Mouse (Mus musculus): ENCODE results near the gene Dlec1.

Dlec1 gene

DNA sequence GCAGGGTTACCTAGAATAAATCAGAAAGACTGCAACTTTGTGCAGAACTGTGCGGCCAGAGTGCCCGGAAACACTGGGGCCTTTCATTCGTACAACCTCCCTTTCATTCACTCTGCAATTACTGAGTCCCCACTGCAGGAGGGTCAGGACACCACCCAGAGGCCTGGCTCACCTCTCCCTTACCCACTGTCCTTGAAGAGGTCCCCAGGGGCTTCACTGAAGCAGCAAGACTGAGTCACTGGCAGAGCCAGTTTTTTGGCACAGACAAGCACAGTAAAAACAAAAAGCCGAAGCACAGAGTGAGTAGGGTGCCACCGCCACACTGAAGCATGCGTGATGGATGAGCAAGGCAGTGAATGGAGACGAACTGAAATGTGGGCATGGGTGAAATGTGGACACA is 12.8 kb upstream of the Dlec1 start:
- CTCF ChIA-PET, result no interaction called here

DNA sequence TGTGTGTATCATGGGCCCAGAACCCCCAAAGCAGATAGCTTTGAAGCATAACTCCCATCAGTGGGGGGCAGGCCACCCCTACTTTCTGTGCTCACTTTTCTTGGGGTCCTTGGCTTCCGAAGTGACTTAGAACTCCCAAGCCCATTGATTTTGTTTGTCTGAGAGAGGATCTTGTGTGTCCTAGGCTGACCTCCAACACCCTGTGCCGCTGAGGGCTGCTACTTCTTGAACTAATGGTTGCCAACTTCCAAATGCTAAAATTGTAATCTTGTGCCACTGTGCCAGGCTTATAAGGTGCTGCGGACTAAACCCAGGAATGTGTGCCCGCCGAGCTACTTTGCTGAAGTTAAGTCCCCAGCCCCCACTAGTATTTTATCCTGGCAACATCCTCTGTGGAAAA is 11.8 kb upstream of the Dlec1 start:
- CTCF ChIA-PET, result no interaction called here

DNA sequence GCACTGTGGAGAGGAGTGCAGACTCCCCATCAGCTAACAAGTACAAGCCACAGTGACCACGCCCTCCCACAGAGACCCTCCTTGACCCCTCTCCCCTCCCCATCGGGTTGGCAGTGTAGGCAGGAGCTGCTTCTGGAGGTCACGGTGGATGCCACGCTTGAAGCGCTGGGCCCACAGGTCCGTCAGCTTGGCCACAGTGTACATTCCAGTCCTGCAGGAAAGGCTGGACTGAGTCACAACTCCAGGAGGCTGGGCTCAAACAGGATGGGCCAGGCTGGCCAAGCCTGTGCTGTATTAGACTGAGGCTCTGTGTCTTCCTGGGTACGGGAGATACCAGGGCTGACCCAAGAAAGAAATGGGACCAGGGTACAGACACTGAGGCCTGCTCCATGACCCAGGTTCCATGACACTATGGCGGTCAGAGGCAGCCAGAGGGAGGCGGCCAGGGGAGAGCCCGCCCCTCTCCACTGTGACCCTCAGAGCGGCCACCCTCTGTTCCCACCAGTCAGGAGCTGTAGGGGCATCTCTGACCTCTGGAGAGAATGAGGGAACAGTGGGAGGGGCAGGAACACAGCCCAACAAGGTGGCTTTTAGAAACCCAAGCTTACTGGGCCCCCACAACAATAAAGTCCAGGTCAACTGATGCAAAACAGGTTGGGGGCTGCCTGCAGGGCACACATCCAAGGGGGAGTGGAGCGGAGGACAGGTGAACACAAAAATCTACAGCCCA is 10.5 kb upstream of the Dlec1 start:
- CTCF ChIA-PET, result no interaction called here

GRCm38 (mm10) chr9:119092473-119093418 is 9.5 kb upstream of the Dlec1 start:
- CTCF ChIA-PET, result no interaction called here

GRCm38 (mm10) chr9:119093419-119094295 is 8.6 kb upstream of the Dlec1 start, which contains the start of gene Plcd1:
Gene Plcd1 (minus strand): TSS chr9:119093502.
- CTCF ChIA-PET, result no interaction called here

DNA sequence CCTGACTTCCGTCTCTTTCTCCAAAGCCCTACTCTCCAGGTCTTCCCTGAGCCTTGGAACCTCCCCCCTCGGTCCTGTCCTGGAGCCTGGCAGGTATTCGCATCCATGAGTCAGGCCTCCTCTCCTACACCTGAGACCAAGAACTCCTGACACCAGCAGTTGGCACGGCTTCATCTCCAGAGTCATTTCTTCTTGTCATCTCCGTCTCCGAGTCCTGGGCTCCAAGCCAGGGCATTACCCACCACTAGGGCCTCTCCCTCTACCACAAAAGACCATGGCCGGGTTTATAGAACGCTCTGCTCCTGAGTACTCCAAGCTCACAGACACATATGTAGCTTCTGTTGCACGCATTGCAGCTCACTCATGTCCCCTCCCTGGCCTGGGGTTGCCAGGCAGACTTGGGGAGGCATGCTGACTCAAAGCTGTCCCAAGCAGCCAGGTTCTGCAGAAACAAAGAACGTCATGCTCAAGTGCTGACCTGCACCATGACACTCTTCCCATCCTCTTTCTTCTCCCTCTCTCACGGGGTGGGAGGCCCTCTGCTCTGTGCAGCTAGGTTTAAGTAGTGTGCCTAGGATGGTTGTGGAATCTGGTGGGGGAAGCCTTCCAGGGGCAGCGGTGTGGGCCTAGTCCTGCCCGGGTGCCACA is 7.7 kb upstream of the Dlec1 start:
- CTCF ChIA-PET, result no interaction called here

DNA sequence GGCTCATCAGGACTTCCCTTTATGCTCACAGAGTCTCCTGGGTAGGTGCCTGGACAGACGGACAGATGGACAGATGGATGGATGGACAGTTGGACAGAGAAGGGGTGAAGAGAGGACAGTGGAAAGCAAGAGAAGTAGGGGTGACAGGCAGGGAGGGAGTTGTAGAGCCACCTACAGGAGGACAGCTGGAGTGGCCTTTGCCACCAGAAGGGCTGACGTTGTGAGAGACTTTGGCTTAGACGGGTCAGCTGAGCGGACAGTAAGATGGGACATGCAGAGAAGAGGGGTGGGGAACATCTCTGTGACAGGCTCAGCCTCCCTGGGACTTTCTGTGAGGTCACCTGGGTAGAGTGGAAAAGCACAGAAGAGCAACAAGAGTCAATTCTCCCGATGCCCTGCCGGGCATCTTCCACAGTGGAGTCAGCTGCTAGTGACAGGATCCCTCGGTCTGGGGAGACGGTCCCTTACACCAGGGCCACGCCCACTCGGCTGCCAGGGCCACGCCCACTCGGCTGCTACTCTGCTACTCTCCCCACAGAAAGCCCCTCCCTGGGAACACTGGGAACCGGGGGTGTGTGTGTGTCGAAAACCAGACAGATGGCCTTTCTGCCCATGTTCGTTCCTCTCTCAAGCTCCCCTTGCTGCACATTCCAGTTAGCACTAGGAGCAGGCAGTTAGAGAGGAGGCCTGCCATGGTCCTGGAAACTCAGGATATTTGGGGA is 1.9 kb upstream of the Dlec1 start:
- CTCF ChIA-PET, result no interaction called here

DNA sequence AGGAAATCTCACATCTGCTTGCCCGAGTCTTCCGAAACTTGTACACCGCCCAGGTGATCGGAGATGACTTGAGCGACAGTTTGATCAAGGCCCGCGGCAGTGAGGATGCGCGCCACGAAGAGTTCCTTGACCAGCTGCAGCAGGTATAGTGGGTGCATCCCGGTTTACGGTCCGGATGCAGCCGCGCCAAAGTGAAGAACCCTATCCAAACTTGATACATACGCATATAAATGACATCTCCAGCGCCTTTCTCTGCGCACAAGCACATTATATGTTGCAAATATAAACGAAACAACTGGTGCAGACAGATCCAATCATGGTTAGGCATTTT is 470 bp downstream of the Dlec1 start:
- CTCF ChIA-PET, result no interaction called here

DNA sequence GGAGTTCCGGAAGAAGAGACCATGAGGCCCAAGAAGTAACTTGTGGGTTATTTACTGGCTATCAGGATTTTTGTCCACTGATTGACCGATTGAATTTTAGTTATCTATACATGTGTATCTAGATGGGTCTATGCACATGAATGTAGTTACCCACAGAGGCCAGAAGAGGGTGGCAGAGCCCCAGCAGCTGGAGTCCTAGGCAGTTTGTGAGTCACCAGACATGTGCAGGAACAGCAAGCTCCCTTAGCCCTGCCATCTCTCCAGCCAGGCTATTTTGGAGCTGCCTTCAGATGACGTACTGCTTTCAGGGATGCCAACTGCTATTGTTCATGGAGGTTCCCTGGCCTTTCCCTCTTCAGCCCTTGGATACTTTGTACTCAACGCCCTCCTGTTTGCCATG is 5.3 kb downstream of the Dlec1 start:
- CTCF ChIA-PET, result no interaction called here

- CTCF ChIA-PET, result no interaction called here
Measured at GRCm38 (mm10) chr9:119109685-119110353, 7.5 kb downstream of the Dlec1 start.

DNA sequence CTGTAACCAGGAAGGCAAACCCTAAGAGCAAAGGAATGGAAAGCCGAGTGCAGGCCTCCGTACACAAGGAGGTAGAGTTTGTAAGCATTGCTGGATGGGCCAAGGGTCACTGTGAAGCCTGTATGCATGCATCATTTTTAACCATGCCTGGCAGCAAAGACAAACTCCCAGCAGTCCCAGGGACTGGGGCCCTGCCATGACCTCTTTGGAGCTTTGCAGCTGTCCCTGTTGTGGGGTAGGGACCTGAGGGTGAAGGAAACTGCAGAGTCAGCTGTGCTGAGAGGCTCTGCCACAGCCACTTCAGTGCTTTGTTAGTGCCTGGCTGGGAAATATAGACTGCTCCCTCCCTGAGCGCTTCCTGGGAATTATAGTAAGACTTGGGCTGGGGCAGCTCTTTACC is 8.4 kb downstream of the Dlec1 start:
- CTCF ChIA-PET, result no interaction called here

DNA sequence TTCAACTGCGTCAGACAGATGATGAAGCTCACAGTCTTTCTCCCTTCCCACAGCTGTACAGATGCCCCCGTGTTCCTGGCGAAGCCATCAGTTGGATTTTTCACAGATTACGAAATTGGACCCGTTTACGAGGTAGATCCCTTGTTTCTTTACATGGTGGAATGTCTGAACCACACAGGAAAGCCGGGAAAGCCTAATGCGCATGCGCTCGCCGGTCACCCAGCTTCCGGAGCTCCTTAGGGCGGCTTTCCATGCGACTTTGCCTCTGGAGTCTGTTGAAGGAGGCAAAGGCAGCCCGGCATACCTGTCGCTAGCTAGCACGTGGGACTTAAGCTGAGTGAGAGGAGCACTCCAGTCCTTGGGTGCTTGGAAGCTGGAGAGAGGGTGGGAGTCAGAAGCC is 12.6 kb downstream of the Dlec1 start:
- CTCF ChIA-PET, result no interaction called here

- CTCF ChIA-PET, result no interaction called here
Measured at GRCm38 (mm10) chr9:119119409-119120167, 17.3 kb downstream of the Dlec1 start.

DNA sequence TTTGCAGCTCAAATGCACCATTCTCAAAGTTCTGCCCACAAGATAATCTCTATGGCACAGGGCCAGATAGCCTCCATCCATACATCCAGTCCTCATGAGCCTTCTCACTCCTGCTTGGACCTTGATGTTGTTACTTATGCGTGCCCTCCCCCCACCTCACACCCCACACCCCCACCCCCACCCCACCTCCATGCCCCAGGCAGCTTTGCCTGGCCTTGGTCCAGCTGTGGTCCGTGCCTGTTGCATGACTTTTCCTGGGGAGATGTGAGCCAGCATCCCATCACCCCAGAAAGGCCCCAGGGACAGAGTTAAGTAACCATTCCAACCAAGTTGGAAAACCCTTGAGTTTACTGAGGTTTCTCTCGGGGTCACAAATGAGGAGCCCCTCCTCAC is 17.9 kb downstream of the Dlec1 start:
- CTCF ChIA-PET, result no interaction called here

GRCm38 (mm10) chr9:119122596-119123369 is 20.5 kb downstream of the Dlec1 start:
- CTCF ChIA-PET, result no interaction called here

DNA sequence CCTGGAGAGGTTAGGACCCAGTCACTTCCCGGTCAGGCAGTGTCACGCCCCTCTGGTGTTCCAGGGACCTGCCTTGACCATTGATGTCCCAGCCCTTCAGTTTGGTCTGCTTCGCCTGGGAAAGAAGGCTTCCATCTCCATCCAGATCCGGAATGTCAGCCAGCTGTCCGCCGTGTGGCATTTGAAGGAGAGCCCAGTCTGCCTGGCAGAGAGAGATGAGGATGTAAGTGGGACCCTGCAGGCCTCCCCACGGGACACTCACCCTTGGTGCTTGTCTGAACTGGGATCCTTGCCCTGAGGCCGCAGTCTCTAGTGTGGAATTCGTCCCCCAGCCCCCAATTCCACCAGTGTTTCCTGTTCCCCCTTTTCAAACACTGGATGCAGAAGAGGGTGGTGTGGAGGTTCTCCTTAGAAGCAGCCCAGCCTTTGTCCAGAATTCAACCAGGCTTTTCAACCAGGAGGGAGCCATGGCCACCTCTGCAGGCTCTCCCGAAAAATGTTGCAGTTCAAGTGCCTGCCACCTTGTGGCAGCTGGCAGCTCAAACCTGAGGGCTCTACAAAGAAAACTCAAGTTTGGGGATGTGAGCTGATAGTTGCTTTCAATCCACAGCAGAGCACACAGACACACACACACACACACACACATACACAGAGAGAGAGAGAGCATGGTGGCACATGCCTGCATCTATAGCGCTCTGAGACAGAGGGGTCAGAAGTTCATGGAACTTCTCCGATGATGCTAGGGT is 26.3 kb downstream of the Dlec1 start:
- CTCF ChIA-PET, result no interaction called here

DNA sequence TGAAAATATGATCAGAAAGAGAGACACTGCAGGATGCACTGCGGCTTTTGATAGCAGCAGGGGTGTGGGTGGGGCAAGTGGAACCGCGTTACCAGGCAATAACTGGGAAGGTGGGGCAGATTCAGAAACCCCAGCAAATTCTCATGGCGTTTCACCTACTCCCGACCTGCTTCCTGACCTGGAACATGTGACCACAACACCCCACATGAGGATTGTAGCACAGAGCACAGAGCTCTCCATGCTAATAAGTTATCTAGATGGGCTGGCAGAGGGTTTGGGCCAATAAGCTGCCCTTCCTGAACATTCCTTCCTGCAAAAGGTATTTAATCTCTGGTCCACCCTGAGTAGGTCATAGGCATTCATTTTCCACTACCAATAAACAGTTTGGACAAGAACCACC is 28.4 kb downstream of the Dlec1 start:
- CTCF ChIA-PET, result no interaction called here

GRCm38 (mm10) chr9:119138836-119139235 is 36.6 kb downstream of the Dlec1 start:
- CTCF ChIA-PET, result no interaction called here

- CTCF ChIA-PET, result no interaction called here
Measured at GRCm38 (mm10) chr9:119142066-119142465, 39.8 kb downstream of the Dlec1 start.
